Mouse (Mus musculus): ENCODE results near the gene Hoxa10.
A peak's percentile ranks its signal among the peaks of the same experiment; 100 is the strongest.

GRCm38 (mm10) chr6:52240389-52241000, at the start of gene Hoxa10:
- TF ChIP-seq CTCF (IDR thresholded peaks at IDR 0.05; ENCODE audit: low read depth, low read length) (peak; percentile 81), POLR2A (IDR thresholded peaks at IDR 0.05; ENCODE audit: extremely low read depth, insufficient read depth, low read length) (no peak)
